Mouse (Mus musculus): ENCODE data around the gene Prkacb. TPM values are rescaled to one million over a fixed set of nuclear protein-coding genes. Genes with fewer than 3 reads are reported as not detected.

Gene Prkacb
- polyA plus RNA-seq, 1 experiment from 2014 or later, result 228 TPM

Other genes with a start within 250 kb of the Prkacb start
- 0.09 TPM in 1 of 2 replicates, not detected in the other for gene Uox, start 242.6 kb downstream of the Prkacb start, polyA plus RNA-seq (2015; fragmentation: Nextera tagmentation; extraction: Ambion mirVana)
- not detected in 2 replicates for gene Dnase2b, start 197.4 kb downstream of the Prkacb start, polyA plus RNA-seq (2015; fragmentation: Nextera tagmentation; extraction: Ambion mirVana)
- 0.09 TPM in 1 of 2 replicates, not detected in the other for gene 4930503B20Rik, start 161.7 kb downstream of the Prkacb start, polyA plus RNA-seq (2015; fragmentation: Nextera tagmentation; extraction: Ambion mirVana)
- 0.41 and 0.59 TPM in 2 replicates for gene Samd13, start 127.4 kb downstream of the Prkacb start, polyA plus RNA-seq (2015; fragmentation: Nextera tagmentation; extraction: Ambion mirVana)
- 7.2 and 9.4 TPM in 2 replicates for gene Ttll7, start 39.4 kb upstream of the Prkacb start, polyA plus RNA-seq (2015; fragmentation: Nextera tagmentation; extraction: Ambion mirVana)

Data from midbrain, embryonic 16.5 days (tissue).